Mouse (Mus musculus) embryonic facial prominence, embryonic 14.5 days (tissue): ENCODE measurements around the gene Rnf150. TPM values are rescaled to one million over a fixed set of nuclear protein-coding genes. Genes with fewer than 3 reads are reported as not detected.
"Not testable (repeated sequence)": the region's sequence is repeated elsewhere in the genome, so short reads cannot be mapped to it uniquely, and the experiment has no call there.

ENCODE experiments used
- ATAC-seq: fragments of 200-750 bp; cut with Nextera tagmentation; 2 replicates; pipeline ENCODE4 v1.8.0; 2017; ENCODE audit warnings: low read depth, moderate number of reproducible peaks, moderate TSS enrichment
- DNase-seq: peaks from one replicate; pipeline ENCODE4 v3.0.0-alpha.2; 2015; ENCODE audit warnings: low spot score
- H3K27ac ChIP-seq: fragments of 300-500 bp; sonication (generic); replicated peaks from 2 replicates; pipeline ENCODE4 v1.5.1; 2014; ENCODE audit warnings: low read depth, mild to moderate bottlenecking, low read length, moderate library complexity
- H3K27me3 ChIP-seq: fragments of 300-500 bp; sonication (generic); replicated peaks from 2 replicates; pipeline ENCODE4 v1.6.1; 2014; ENCODE audit warnings: low read length; ENCODE audit not compliant: control insufficient read depth, insufficient read depth
- H3K36me3 ChIP-seq: fragments of 300-500 bp; sonication (generic); 2 replicates; pipeline ENCODE4 v1.6.1; 2014; ENCODE audit warnings: low read length, mixed read lengths; ENCODE audit not compliant: control insufficient read depth, insufficient read depth
- H3K4me1 ChIP-seq: fragments of 300-500 bp; sonication (generic); 2 replicates; pipeline ENCODE4 v1.6.1; 2014; ENCODE audit warnings: antibody characterized with exemption, low read length; ENCODE audit not compliant: control insufficient read depth, insufficient read depth
- H3K4me2 ChIP-seq: fragments of 300-500 bp; sonication (generic); 2 replicates; pipeline ENCODE4 v1.6.1; 2014; ENCODE audit warnings: low read depth, mild to moderate bottlenecking, low read length, moderate library complexity, mixed read lengths
- H3K4me3 ChIP-seq: fragments of 300-500 bp; sonication (generic); 2 replicates; pipeline ENCODE4 v1.5.1; 2014; ENCODE audit warnings: low read depth, mild to moderate bottlenecking, low read length
- H3K9ac ChIP-seq: fragments of 300-500 bp; sonication (generic); 2 replicates; pipeline ENCODE4 v1.6.1; 2014; ENCODE audit warnings: low read depth, mild to moderate bottlenecking, low read length, moderate library complexity, mixed read lengths
- H3K9me3 ChIP-seq: fragments of 300-500 bp; sonication (generic); 2 replicates; pipeline ENCODE4 v1.6.1; 2016; ENCODE audit warnings: low read length; ENCODE audit not compliant: control insufficient read depth
- WGBS: fragments of 180-500 bp; shearing (Covaris S2); extraction: QIAGEN DNeasy Blood & Tissue Kit; methylation state at CpG from one replicate; pipeline ENCODE4 v1.1.7; 2014; 5-methylcytosine and 5-hydroxymethylcytosine counted together
- polyA plus RNA-seq: library from polyadenylated mRNA; unstranded; fragments of >200 nt; fragmentation: Nextera tagmentation; extraction: Ambion mirVana; gene quantifications from 2 replicates; pipeline ENCODE4 v1.2.1, GENCODE M21; 2014

Gene Rnf150
- polyA plus RNA-seq, 1 experiment from 2014 or later: 1.2 TPM

DNA sequence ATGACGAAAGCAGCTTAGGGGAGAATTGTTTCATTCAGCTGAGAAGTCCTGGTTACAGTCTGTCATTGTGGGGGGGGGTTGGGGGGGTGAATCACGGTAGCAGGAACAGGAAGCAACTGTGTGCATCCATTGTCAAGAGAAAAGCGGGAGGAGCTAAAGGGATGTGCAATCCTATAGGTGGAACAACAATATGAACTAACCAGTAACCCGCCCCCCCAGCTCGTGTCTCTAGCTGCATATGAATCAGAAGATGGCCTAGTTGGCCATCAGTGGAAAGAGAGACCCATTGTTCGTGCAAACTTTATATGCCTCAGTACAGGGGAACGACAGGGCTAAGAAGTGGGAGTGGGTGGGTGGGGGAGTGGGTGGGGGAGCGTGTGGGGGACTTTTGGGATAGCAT lies 218.7 kb downstream of the Rnf150 start:
- WGBS: 78% methylated on average over 7 of the region's 8 CpGs
- H3K27ac ChIP-seq, H3K4me2 ChIP-seq, ATAC-seq, H3K4me1 ChIP-seq, H3K36me3 ChIP-seq, H3K9me3 ChIP-seq, H3K9ac ChIP-seq, H3K27me3 ChIP-seq, H3K4me3 ChIP-seq, DNase-seq: not testable (repeated sequence)

DNA sequence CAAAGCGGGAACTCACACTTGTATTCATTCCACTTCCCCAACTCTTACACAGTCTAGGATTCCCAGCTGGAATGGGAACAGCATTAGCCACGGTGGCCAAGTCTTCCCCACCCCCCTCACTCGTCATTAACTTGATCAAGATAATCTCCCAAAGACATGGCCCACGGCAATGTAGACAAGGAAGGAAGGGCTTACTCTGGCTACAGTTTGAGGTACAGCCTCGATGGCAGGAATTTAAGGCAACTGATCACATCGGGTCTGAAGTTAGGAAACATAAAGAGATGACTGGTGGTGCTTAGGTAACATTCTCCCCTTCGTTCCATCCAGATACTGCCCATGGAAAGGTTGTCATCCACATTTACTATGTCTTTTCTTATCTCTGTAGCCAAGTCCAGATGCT lies 219.1 kb downstream of the Rnf150 start:
- no peaks in the 10 kb centered on the region for H3K36me3 ChIP-seq
- no peak overlapping the region for H3K4me2 ChIP-seq
- no peaks in the 10 kb centered on the region for H3K9me3 ChIP-seq
- H3K9ac ChIP-seq: no peak overlapping the region
- ATAC-seq (no peak), DNase-seq (no peak)
- H3K27me3 ChIP-seq: no peaks in the 10 kb centered on the region
- H3K4me3 ChIP-seq: no peak overlapping the region
- H3K27ac ChIP-seq: no peak overlapping the region
- H3K4me1 ChIP-seq: no peaks in the 10 kb centered on the region
- WGBS: 68% methylated on average over 7 of the region's 7 CpGs

DNA sequence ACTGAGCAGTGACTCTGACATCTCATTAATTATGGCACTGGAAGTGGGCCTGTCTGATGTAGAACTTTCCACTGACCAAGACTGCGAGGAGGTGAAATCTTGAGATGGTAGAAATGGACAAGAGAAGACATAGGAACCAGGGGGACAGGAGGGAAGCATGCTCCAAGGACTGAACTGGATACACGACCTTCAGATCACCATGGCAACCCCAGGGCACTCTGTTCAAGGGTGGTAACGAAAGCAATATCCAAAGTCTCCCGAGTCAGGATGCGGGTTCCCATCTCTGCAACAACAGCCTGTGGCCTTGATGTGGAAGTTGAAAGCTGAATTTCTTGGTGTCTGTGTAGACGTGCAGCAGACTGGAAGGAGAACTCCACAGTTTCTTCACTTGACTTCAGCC lies 220.3 kb downstream of the Rnf150 start:
- WGBS: 81% methylated on average over 6 of the region's 6 CpGs

DNA sequence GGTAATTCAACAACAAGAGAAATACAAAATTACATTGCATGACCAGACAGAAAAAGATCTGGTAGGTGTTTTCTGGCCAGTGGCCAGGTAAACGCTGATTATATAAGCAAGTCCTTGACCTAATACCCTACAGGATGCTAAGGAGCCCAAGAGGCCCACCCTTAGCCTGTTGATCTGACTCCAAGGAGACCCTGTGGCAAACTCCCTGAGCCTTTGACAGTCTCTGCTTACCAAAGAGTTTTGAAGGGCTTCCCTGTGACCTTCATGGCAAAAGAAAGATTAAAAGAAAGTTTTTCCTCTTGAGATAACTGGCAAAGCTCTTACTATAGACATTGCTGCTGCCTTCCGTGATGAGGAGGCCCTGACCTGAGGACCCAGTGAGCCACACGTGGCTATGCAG lies 222.4 kb downstream of the Rnf150 start:
- Histone ChIP-seq H3K4me2 (no peak overlapping the region), H3K36me3 (no peaks in the 10 kb centered on the region), H3K27me3 (no peaks in the 10 kb centered on the region), H3K27ac (no peak overlapping the region), H3K9me3 (no peaks in the 10 kb centered on the region), H3K4me3 (no peak overlapping the region), H3K4me1 (no peaks in the 10 kb centered on the region), H3K9ac (no peak overlapping the region)
- no peak for DNase-seq
- WGBS: 75% methylated on average over 3 of the region's 3 CpGs
- no peak for ATAC-seq

More for the DNA sequence above, 220.3 kb downstream of the Rnf150 start:
- no peak overlapping the region for H3K9ac ChIP-seq
- no peak overlapping the region for H3K4me3 ChIP-seq
- H3K27ac ChIP-seq: no peak overlapping the region
- H3K27me3 ChIP-seq: no peaks in the 10 kb centered on the region
- no peak overlapping the region for H3K4me2 ChIP-seq
- no peaks in the 10 kb centered on the region for H3K36me3 ChIP-seq
- DNase-seq: no peak
- no peak for ATAC-seq
- no peaks in the 10 kb centered on the region for H3K4me1 ChIP-seq
- no peaks in the 10 kb centered on the region for H3K9me3 ChIP-seq

DNA sequence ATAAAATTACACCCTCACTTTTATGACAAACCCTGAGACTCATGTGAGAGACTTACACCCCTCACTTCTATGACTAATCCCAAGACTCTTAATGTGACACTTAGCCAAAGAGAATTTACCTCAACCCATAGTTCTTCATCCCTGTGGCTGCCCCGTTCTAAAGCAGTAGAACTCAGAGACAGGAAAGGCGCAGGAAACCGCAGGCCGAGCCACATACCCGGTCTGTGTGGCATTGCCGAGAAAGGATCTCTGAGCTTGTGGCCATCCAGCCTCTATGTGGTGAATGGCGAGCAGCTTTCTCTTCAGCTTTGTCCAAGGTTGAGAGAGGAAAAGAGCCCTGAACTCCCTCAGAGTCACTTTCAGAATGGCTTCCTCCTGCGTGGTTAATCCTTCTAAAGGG lies 223.5 kb downstream of the Rnf150 start:
- no peak for DNase-seq

DNA sequence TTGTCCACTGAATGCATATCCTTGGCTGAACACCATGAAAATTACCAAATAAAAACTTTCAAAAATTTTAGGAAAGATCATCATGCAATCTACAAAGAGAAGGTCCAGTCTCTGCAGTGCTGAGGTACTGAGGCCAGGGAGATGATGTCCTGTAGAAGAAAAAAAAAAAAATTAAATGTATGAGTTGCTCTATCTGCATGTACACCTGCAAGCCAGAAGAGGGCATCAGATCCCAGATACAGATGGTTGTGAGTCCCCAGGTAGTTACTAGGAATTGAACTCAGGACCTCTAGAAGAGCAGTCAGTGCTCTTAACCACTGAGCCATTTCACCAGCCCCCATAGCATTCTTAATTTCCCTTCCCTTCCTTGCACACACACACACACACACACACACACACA lies 224.4 kb downstream of the Rnf150 start:
- Histone ChIP-seq H3K4me2 (no peak overlapping the region), H3K27ac (no peak overlapping the region), H3K9ac (no peak overlapping the region), H3K9me3 (no peaks in the 10 kb centered on the region), H3K4me1 (no peaks in the 10 kb centered on the region), H3K36me3 (no peaks in the 10 kb centered on the region), H3K27me3 (no peaks in the 10 kb centered on the region), H3K4me3 (no peak overlapping the region)
- no peak for DNase-seq
- ATAC-seq: no peak

More for the DNA sequence above, 223.5 kb downstream of the Rnf150 start:
- ATAC-seq: no peak
- 84% methylated on average over 8 of the region's 8 CpGs for WGBS
- no peak overlapping the region for H3K4me2 ChIP-seq
- no peaks in the 10 kb centered on the region for H3K36me3 ChIP-seq
- H3K4me1 ChIP-seq: no peaks in the 10 kb centered on the region
- H3K27ac ChIP-seq: no peak overlapping the region
- H3K4me3 ChIP-seq: no peak overlapping the region
- H3K9ac ChIP-seq: no peak overlapping the region
- H3K27me3 ChIP-seq: no peaks in the 10 kb centered on the region
- H3K9me3 ChIP-seq: no peaks in the 10 kb centered on the region

- H3K9ac ChIP-seq: no peak overlapping the region
- H3K27ac ChIP-seq: no peak overlapping the region
- ATAC-seq: no peak
- H3K4me3 ChIP-seq: no peak overlapping the region
- no peaks in the 10 kb centered on the region for H3K4me1 ChIP-seq
- no peaks in the 10 kb centered on the region for H3K36me3 ChIP-seq
- H3K4me2 ChIP-seq: no peak overlapping the region
- no peaks in the 10 kb centered on the region for H3K27me3 ChIP-seq
- DNase-seq: no peak
- 68% methylated on average over 6 of the region's 6 CpGs for WGBS
- H3K9me3 ChIP-seq: no peaks in the 10 kb centered on the region
These were observed 225.0 kb downstream of the Rnf150 start for GRCm38 (mm10) chr8:83088156-83088555.

DNA sequence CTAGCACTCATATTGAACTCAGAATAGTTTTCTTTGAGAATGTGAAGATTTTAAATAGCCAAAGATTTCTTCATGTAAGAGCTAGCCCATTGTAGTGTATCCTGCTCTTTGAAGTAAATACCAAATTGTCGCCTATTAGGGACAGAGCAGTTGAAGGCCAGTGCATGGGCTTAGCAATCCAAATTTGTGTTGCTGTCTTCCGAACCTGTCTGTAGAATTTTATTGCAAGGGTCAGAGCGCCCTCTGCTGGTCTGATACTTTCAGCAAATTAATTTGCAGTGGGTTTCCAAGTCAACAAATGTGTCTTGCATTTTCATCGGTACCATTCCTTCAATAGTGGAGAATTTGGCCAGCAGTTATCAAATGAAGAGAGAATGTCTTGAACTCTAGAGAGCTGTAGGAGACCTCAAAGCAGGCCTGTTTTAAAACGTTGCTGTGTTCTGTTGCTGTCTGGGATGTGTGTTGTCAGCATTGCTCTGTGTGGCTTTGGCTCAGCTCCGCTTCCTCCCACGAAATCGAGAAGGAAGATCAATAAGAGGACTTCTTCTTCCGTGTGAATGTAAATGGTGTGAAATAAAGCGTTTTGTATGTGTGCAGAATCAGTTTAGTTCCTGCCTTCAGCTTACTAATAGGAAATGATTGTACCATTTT lies 226.3 kb downstream of the Rnf150 start:
- H3K36me3 ChIP-seq: no peaks in the 10 kb centered on the region
- H3K4me1 ChIP-seq: no peaks in the 10 kb centered on the region
- ATAC-seq: peak; percentile 53; the same call in 1 of the 2 replicates
- no peak overlapping the region for H3K4me3 ChIP-seq
- H3K27me3 ChIP-seq: no peaks in the 10 kb centered on the region
- no peaks in the 10 kb centered on the region for H3K9me3 ChIP-seq
- no peak overlapping the region for H3K9ac ChIP-seq
- H3K4me2 ChIP-seq: no peak overlapping the region
- H3K27ac ChIP-seq: no peak overlapping the region
- 29% methylated on average over 10 of the region's 10 CpGs for WGBS
- peak; percentile 92 for DNase-seq

GRCm38 (mm10) chr8:83090446-83090845 lies 227.3 kb downstream of the Rnf150 start:
- Histone ChIP-seq H3K9ac (no peak overlapping the region), H3K9me3 (no peaks in the 10 kb centered on the region), H3K4me1 (no peaks in the 10 kb centered on the region), H3K27ac (no peak overlapping the region), H3K27me3 (no peaks in the 10 kb centered on the region), H3K4me2 (no peak overlapping the region), H3K36me3 (no peaks in the 10 kb centered on the region), H3K4me3 (no peak overlapping the region)
- WGBS: 72% methylated on average over 4 of the region's 4 CpGs
- ATAC-seq: no peak
- no peak for DNase-seq
